Mouse (Mus musculus) urinary bladder, postnatal 4 days (tissue): ENCODE results near the gene Gm29564.
"Not testable (repeated sequence)": the region's sequence is repeated elsewhere in the genome, so short reads cannot be mapped to it uniquely, and the experiment has no call there.

Source experiments
- DNase-seq, 2 experiments: peaks; one replicate each; pipeline ENCODE4 v3.0.0; 2021 to 2022; ENCODE audit warnings: low spot score in 2 of 2

The Gm29564 gene

GRCm38 (mm10) chrY:78212693-78213092 is at the start of gene Gm29564:
Gm29564 (plus strand) TSS chrY:78212993.
- not testable (repeated sequence) for DNase-seq
